Mouse (Mus musculus): Measurements from ENCODE around the gene Sesn2. TPM values are rescaled to one million over a fixed set of nuclear protein-coding genes. Genes with fewer than 3 reads are reported as not detected.

Gene Sesn2
- total RNA-seq, 2 experiments from 2014 or later: 10.8 to 12.2 TPM

- DNase-seq (ENCODE audit: low spot score in 2 of 2): no peak
- intact Hi-C loops (cut with DNase I): no loop called here
Observed at GRCm38 (mm10) chr4:132518066-132518465, 7.8 kb upstream of the Sesn2 start.

DNA sequence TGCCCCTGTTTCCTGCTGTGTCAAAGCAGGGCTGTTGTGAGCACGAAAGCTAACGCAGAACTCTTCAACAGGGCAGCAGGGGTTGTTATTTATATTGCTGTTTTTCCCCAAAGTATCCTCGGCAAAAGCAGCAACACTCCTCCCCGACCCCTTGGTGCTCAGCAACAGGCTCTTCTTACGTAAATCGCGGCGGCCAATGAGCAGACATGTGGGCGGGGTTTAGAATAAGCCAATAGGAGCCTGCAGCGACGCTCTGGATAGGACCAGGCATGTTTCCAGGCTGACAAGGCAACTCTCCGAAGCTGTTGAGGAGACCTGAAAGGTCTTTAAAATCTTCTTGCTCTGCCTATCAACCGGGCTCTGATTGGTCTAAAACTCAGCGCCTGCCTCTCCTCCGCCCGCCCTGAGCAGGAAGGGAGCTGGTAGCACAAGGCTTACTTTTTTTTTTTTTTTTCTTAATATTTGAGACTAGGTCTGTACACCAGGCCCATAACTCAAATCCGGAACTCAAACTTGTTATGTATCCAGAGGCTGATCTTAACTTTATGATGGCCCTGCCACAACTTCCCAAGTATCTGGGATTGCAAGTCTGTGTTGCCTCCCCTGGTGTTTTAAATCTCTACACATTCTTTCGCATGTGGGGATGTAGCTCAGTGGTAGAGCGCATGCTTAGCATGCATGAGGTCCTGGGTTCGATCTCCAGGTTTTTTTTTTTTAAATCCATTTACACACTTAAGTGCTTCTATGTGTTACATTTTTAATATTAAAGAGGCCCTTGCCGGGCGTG, 5.3 kb upstream of the Sesn2 start:
- intact Hi-C loops (cut with DNase I): loop anchor here (2.0 kb wide), 1 partner anchor 53 kb away; the partner anchor contains the start of gene Med18
- peak; percentile 93 to 99 for DNase-seq (ENCODE audit: low spot score in 2 of 2)

- intact Hi-C loops (cut with DNase I): loop anchor here (2.0 to 5.0 kb wide), 3 partner anchors 52 to 222 kb away; partner anchors contain the start of genes Med18 and Phactr4
- DNase-seq (ENCODE audit: low spot score in 2 of 2): peak; percentile 71 to 87
Observed at GRCm38 (mm10) chr4:132514555-132515135, 4.3 kb upstream of the Sesn2 start.

DNA sequence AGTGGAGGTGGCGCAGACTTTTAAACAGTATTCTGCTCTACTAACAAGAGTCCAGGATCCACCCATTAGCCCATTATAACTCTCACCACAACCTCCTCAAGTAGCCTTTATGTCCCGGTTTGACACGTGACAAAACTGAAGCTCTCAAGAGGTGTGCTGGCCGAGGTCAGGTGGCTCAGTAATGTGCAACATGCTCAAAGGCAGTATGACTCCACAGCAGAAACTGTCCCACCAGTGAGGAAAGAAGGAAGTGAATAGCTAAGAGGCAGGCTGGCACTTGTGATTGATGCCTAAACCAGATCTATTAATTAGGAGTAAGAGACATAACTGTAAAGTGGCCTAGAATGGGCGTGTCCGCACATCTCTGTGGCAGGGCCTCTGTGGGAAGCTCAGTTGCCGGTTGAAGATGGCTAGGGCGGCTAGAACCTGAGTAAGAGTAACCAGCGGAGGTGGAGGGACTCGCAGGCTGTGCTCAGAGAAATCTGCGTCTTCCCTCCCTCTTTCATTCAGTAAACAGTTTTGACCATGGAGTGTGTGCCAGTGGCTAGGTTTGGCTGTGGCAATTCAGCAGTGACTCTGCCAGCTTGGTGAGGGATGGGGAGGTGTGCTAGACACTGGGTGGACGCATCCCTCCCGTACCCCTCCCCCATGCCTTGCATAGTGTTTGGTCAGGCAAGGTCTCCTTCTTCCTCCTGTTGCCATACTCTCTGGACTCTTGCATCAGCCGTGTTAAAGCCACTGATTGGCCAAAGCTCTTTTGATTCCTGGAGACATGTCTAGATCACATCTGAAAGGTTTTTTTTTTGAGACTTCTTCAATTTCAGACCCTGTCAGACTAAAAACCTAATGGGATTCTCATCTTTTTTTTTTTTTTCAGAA, 3.3 kb upstream of the Sesn2 start:
- DNase-seq (ENCODE audit: low spot score in 2 of 2): no peak
- intact Hi-C loops (cut with DNase I): loop anchor here (2.0 to 5.0 kb wide), 3 partner anchors 51 to 221 kb away; partner anchors contain the start of genes Med18 and Phactr4

GRCm38 (mm10) chr4:132512080-132512479, 1.8 kb upstream of the Sesn2 start:
- intact Hi-C loops (cut with DNase I): loop anchor here (5.0 kb wide), 2 partner anchors 90 to 220 kb away; partner anchors contain the start of gene Phactr4
- no peak for DNase-seq (ENCODE audit: low spot score in 2 of 2)

GRCm38 (mm10) chr4:132509621-132510296, 542 bp downstream of the Sesn2 start:
- DNase-seq (ENCODE audit: low spot score in 2 of 2): peak; percentile 66 to 72
- intact Hi-C loops (cut with DNase I): loop anchor here (5.0 kb wide), 2 partner anchors 87 to 217 kb away; partner anchors contain the start of gene Phactr4

DNA sequence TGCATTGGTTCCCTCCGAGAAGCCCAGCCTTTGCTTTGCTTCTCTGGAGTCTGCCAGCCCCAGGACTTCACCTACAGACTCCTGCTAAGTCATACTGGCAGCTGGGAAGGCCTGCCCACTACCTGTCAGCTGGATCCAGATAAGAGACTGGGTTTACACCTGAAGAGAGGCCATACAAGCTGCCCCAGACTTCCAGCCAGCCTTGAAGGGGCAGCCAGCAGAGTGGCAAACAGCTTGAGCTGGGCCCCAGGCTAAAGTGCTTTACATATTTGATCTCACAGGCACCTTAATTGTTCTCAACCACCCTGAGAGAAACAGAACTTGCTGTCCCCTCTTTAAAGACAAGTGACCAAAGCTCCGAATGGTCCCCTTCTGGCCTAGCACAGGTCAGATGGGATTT, 3.1 kb downstream of the Sesn2 start:
- intact Hi-C loops (cut with DNase I): no loop called here
- DNase-seq (ENCODE audit: low spot score in 2 of 2): no peak

- intact Hi-C loops (cut with DNase I): no loop called here
- no peak for DNase-seq (ENCODE audit: low spot score in 2 of 2)
Observed at GRCm38 (mm10) chr4:132506250-132506649, 4.1 kb downstream of the Sesn2 start.

DNA sequence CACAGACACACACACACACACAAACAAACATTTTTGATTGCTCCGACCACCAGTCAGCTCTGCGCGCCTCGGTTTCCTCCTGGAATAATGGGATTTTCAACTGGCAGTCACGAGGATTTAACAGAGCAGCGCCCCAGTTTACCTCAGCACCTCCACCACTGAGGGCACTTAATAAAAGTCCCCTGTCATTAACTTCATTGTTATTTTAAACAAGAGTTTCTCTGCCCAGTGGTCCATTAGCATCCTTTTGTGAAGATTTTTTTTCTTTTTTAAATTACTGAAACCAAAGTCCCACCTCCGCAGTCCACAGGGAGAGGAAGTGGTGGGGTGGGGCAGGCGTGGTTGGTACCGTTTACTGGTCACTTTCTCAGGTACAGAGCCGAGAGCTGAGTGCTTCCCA, 4.5 kb downstream of the Sesn2 start:
- DNase-seq (ENCODE audit: low spot score in 2 of 2): no peak
- intact Hi-C loops (cut with DNase I): no loop called here

GRCm38 (mm10) chr4:132505034-132505738, 5.1 kb downstream of the Sesn2 start:
- DNase-seq (ENCODE audit: low spot score in 2 of 2): no peak
- intact Hi-C loops (cut with DNase I): no loop called here

GRCm38 (mm10) chr4:132503344-132503743, 7.0 kb downstream of the Sesn2 start:
- intact Hi-C loops (cut with DNase I): no loop called here
- DNase-seq (ENCODE audit: low spot score in 2 of 2): no peak

GRCm38 (mm10) chr4:132501639-132502038, 8.7 kb downstream of the Sesn2 start:
- no peak for DNase-seq (ENCODE audit: low spot score in 2 of 2)
- intact Hi-C loops (cut with DNase I): no loop called here

DNA sequence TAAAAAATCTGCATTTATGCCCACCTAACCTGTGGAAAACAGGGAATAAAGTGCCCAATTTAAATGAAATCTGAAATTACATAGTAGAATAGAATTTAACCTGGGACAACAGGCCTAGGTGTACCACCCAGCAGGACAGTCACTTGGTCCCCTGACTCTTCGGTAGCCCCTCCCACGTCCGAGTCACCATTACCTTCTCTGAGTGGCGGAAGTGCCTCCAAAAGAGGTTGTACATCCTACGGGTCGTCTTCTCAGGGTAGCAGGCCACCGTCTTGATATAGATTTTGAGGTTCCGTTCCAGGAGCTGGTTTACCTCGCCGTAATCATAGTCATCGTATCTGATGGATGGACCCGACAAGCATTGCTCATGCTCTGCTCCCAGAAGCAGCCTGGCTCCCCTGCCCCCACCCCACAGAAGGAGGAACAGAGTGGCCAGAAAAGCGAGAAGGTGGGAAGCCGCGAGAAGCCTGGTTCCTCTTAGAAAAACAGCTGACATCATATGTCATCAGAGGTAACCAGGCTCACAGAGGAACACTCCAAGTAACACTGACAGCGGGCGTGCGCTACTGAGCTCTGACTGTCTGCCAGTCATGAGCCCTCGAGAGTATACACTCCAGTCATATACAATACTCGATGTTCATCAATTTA, 15.9 kb downstream of the Sesn2 start:
- peak; percentile 25 to 30 for DNase-seq (ENCODE audit: low spot score in 2 of 2)
- intact Hi-C loops (cut with DNase I): no loop called here

DNA sequence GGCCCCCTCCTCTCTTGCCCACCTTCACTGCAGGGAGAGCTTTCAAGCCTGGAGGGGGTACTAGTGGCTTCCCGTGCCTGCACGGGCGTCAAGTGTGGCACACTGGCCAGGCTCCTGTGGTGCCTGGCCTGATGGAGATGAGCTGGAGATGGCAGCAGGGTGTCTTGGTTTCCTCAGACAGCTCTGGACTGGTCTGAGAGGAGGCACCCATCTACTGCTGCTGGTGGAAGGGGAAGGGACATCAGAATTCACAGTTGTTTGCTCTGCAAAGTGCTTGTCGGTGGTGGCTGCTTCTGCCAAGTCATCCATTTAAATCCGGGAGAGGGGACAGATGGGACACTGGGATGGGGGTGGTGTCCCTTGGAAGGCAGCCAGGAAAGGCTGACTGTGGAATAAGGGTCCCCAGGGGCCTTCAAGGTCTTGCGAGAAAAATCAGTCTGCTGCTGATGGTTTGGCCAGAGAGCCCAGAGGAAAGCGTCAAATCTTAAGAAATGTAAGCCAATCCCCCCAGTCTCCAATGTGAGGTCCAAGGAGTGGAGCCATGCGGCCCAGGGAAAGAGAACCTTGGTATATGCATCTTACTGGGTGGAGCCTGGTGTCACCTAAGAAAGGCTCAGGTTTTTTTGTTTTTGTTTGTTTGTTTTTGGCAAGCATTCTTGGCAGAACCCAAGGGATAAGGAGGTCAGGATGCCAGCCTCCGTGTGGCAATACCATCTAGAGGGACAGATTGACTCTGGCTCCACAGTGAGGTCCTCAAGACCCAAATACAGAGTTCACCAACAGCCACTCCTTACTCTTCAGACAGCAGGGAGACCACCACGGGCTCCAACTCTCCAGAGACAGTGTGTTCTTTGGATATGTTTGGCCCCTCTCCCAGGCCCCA, 17.9 kb downstream of the Sesn2 start:
- no peak for DNase-seq (ENCODE audit: low spot score in 2 of 2)
- intact Hi-C loops (cut with DNase I): no loop called here

GRCm38 (mm10) chr4:132491748-132492147, 18.6 kb downstream of the Sesn2 start:
- no peak for DNase-seq (ENCODE audit: low spot score in 2 of 2)
- intact Hi-C loops (cut with DNase I): no loop called here

DNA sequence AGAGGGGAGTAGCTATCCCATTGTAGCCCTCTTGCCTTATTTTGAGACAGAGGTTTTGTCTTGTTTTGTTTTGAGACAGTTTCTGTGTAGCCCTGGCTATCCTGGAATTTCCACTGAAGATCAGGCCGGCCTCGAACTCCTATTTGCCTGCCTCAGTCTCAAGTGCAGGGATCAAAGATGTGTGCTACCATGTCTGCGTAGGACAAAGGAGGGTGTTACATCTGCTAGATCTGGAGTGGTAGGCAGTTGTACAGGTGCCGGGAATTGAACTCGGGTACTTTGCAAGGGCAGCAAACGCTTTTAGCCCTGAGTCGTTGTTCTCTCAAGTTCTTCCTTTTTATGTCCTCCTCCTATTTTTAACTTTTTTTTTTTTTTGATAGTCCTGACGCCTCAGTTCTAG, 19.2 kb downstream of the Sesn2 start:
- no peak for DNase-seq (ENCODE audit: low spot score in 2 of 2)
- intact Hi-C loops (cut with DNase I): no loop called here

DNA sequence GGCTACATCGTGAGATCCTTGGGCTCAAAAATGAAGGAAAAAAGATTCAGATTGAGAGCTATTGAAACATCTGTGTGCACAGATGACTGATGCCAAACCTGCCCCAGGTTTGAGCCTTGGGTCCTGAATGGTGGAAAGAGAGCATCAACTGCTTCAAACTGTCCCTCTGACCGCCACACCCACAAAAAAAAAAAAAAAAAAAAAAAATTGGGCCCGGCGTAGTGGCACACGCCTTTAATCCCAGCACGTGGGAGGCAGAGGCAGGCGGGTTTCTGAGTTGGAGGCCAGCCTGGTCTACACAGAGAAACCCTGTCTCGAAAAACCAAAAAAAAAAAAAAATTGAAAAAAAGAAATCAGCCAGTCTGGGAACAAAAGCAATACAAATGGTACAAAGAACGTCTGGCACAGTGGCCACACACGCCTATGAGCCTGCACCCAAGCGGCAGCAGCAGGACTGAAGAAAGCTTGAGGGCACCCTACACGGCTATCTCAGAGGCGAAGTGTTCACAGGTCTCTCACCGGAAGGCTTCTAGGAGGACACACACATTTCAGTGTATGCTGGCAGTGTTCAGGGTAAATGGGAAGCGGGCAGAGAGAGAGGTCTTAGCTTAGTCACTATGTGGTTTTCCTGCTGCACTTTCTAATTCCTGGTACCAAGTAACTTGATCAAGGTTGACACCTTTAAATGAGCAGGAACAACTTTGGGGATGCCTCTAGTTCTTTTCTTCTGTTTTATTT, 19.9 kb downstream of the Sesn2 start:
- no peak for DNase-seq (ENCODE audit: low spot score in 2 of 2)
- intact Hi-C loops (cut with DNase I): no loop called here

All from left cerebral cortex, postnatal 14 days (tissue).